Mouse (Mus musculus) hindbrain, embryonic 12.5 days (tissue): ENCODE data around the gene Il18r1. TPM values are rescaled to one million over a fixed set of nuclear protein-coding genes. Genes with fewer than 3 reads are reported as not detected.

Experiments
- ATAC-seq: fragments of 200-750 bp; cut with Nextera tagmentation; 2 replicates; pipeline ENCODE4 v1.8.0; 2017; ENCODE audit warnings: moderate TSS enrichment; ENCODE audit not compliant: low FRiP score
- H3K27ac ChIP-seq: fragments of 300-500 bp; sonication (generic); 2 replicates; pipeline ENCODE4 v1.5.1; 2016; ENCODE audit warnings: mild to moderate bottlenecking
- H3K27me3 ChIP-seq: fragments of 300-500 bp; sonication (generic); 2 replicates; pipeline ENCODE4 v1.6.1; 2016; ENCODE audit warnings: mild to moderate bottlenecking
- H3K36me3 ChIP-seq: fragments of 300-500 bp; sonication (generic); 2 replicates; pipeline ENCODE4 v1.6.1; 2016; ENCODE audit warnings: mild to moderate bottlenecking
- H3K4me1 ChIP-seq: fragments of 300-500 bp; sonication (generic); 2 replicates; pipeline ENCODE4 v1.6.1; 2016
- H3K4me2 ChIP-seq: fragments of 300-500 bp; sonication (generic); replicated peaks from 2 replicates; pipeline ENCODE4 v1.6.1; 2016; ENCODE audit warnings: mild to moderate bottlenecking
- H3K4me3 ChIP-seq: fragments of 300-500 bp; sonication (generic); 2 replicates; pipeline ENCODE4 v1.5.1; 2016; ENCODE audit warnings: mild to moderate bottlenecking
- H3K9ac ChIP-seq: fragments of 300-500 bp; sonication (generic); 2 replicates; pipeline ENCODE4 v1.6.1; 2016; ENCODE audit warnings: mild to moderate bottlenecking, moderate library complexity
- H3K9me3 ChIP-seq: fragments of 300-500 bp; sonication (generic); replicated peaks from 2 replicates; pipeline ENCODE4 v1.6.1; 2016; ENCODE audit warnings: mild to moderate bottlenecking
- WGBS: fragments of 180-500 bp; shearing (Covaris S2); methylation state at CpG from one replicate; pipeline ENCODE4 v1.1.7; 2016; 5-methylcytosine and 5-hydroxymethylcytosine counted together
- polyA plus RNA-seq: library from polyadenylated mRNA; unstranded; fragments of >200 nt; fragmentation: Nextera tagmentation; extraction: Ambion mirVana; gene quantifications from 2 replicates; pipeline ENCODE4 v1.2.1, GENCODE M21; 2016

Gene Il18r1
- polyA plus RNA-seq, 1 experiment from 2014 or later, result not detected

GRCm38 (mm10) chr1:40501546-40502398 is 36.4 kb downstream of the Il18r1 start:
- Histone ChIP-seq H3K27ac (no peak overlapping the region), H3K27me3 (no peaks in the 10 kb centered on the region), H3K4me3 (no peak overlapping the region), H3K4me1 (no peaks in the 10 kb centered on the region), H3K36me3 (no peaks in the 10 kb centered on the region), H3K9ac (no peak overlapping the region), H3K4me2 (no peak overlapping the region), H3K9me3 (no peaks in the 10 kb centered on the region)
- ATAC-seq, result no peak
- 91% methylated on average over 11 of the region's 11 CpGs for WGBS

GRCm38 (mm10) chr1:40504548-40504947 is 39.2 kb downstream of the Il18r1 start:
- 86% methylated on average over 5 of the region's 5 CpGs for WGBS
- no peak overlapping the region for H3K9ac ChIP-seq
- ATAC-seq, result no peak

GRCm38 (mm10) chr1:40514851-40515585 is 49.7 kb downstream of the Il18r1 start, which contains the start of gene Il18rap:
Gene Il18rap, plus strand, starts transcription at chr1:40515362.
- H3K36me3 ChIP-seq, result no peaks in the 10 kb centered on the region
- no peaks in the 10 kb centered on the region for H3K27me3 ChIP-seq
- 51% methylated on average over 9 of the region's 9 CpGs for WGBS
- no peak within 1 kb of the TSS for H3K4me2 ChIP-seq
- ATAC-seq, result no peak
- H3K4me3 ChIP-seq, result no peak within 1 kb of the TSS
- no peak within 1 kb of the TSS for H3K27ac ChIP-seq
- no peaks in the 10 kb centered on the region; the same call in 1 of the 2 replicates for H3K9me3 ChIP-seq
- H3K9ac ChIP-seq, result no peak within 1 kb of the TSS
- H3K4me1 ChIP-seq, result no peaks in the 10 kb centered on the region

More at GRCm38 (mm10) chr1:40504548-40504947, 39.2 kb downstream of the Il18r1 start:
- Histone ChIP-seq H3K36me3 (no peaks in the 10 kb centered on the region), H3K9me3 (no peaks in the 10 kb centered on the region), H3K4me2 (no peak overlapping the region), H3K27me3 (no peaks in the 10 kb centered on the region), H3K27ac (no peak overlapping the region), H3K4me1 (no peaks in the 10 kb centered on the region), H3K4me3 (no peak overlapping the region)

- H3K9ac ChIP-seq, result no peak overlapping the region
- no peak overlapping the region for H3K4me2 ChIP-seq
- no peak overlapping the region for H3K27ac ChIP-seq
- no peak overlapping the region for H3K4me3 ChIP-seq
- no peaks in the 10 kb centered on the region for H3K36me3 ChIP-seq
- H3K4me1 ChIP-seq, result no peaks in the 10 kb centered on the region
- H3K27me3 ChIP-seq, result no peaks in the 10 kb centered on the region
- WGBS, result 97% methylated on average over 6 of the region's 6 CpGs
- no peak for ATAC-seq
- H3K9me3 ChIP-seq, result no peaks in the 10 kb centered on the region; the same call in 1 of the 2 replicates
Measured at GRCm38 (mm10) chr1:40516364-40516763, 51.0 kb downstream of the Il18r1 start.

- Histone ChIP-seq H3K36me3 (no peaks in the 10 kb centered on the region), H3K9me3 (no peaks in the 10 kb centered on the region), H3K4me1 (no peaks in the 10 kb centered on the region), H3K9ac (no peak overlapping the region), H3K4me2 (no peak overlapping the region), H3K27ac (no peak overlapping the region), H3K27me3 (no peaks in the 10 kb centered on the region), H3K4me3 (no peak overlapping the region)
- 94% methylated on average over 7 of the region's 7 CpGs for WGBS
- ATAC-seq, result no peak
Measured at GRCm38 (mm10) chr1:40522918-40523317, 57.6 kb downstream of the Il18r1 start.

GRCm38 (mm10) chr1:40523971-40524722 is 58.8 kb downstream of the Il18r1 start:
- H3K27me3 ChIP-seq, result no peaks in the 10 kb centered on the region
- H3K9me3 ChIP-seq, result no peaks in the 10 kb centered on the region
- H3K4me3 ChIP-seq, result no peak overlapping the region
- H3K27ac ChIP-seq, result no peak overlapping the region
- H3K36me3 ChIP-seq, result no peaks in the 10 kb centered on the region
- WGBS, result 94% methylated on average over 5 of the region's 5 CpGs
- no peak overlapping the region for H3K9ac ChIP-seq
- H3K4me2 ChIP-seq, result no peak overlapping the region
- no peak for ATAC-seq
- no peaks in the 10 kb centered on the region for H3K4me1 ChIP-seq

GRCm38 (mm10) chr1:40529287-40529686 is 63.9 kb downstream of the Il18r1 start:
- Histone ChIP-seq H3K4me3 (no peak overlapping the region), H3K36me3 (no peaks in the 10 kb centered on the region), H3K9me3 (0 out of 2 replicates have a peak, but pooled peaks cover 8% of the 10 kb centered on the region), H3K27me3 (no peaks in the 10 kb centered on the region), H3K27ac (no peak overlapping the region), H3K4me1 (no peaks in the 10 kb centered on the region), H3K9ac (no peak overlapping the region), H3K4me2 (no peak overlapping the region)
- no peak for ATAC-seq
- WGBS, result 89% methylated on average over 5 of the region's 5 CpGs

GRCm38 (mm10) chr1:40537577-40537976 is 72.2 kb downstream of the Il18r1 start:
- Histone ChIP-seq H3K4me1 (no peaks in the 10 kb centered on the region), H3K9ac (no peak overlapping the region), H3K4me3 (no peak overlapping the region), H3K9me3 (0 out of 2 replicates have a peak, but pooled peaks cover 6% of the 10 kb centered on the region), H3K36me3 (no peaks in the 10 kb centered on the region), H3K27me3 (no peaks in the 10 kb centered on the region), H3K27ac (no peak overlapping the region), H3K4me2 (no peak overlapping the region)
- no peak for ATAC-seq
- 77% methylated on average over 5 of the region's 5 CpGs for WGBS

GRCm38 (mm10) chr1:40544650-40545049 is 79.3 kb downstream of the Il18r1 start:
- Histone ChIP-seq H3K4me2 (no peak overlapping the region), H3K27ac (no peak overlapping the region), H3K9ac (no peak overlapping the region), H3K27me3 (no peaks in the 10 kb centered on the region), H3K36me3 (no peaks in the 10 kb centered on the region), H3K4me1 (peaks cover 11% of the 10 kb centered on the region), H3K4me3 (no peak overlapping the region), H3K9me3 (no peaks in the 10 kb centered on the region)
- ATAC-seq, result no peak
- WGBS, result 0% methylated on average over 2 of the region's 2 CpGs

GRCm38 (mm10) chr1:40546645-40547044 is 81.3 kb downstream of the Il18r1 start:
- 79% methylated on average over 4 of the region's 4 CpGs for WGBS
- ATAC-seq, result no peak
- Histone ChIP-seq H3K27ac (no peak overlapping the region), H3K9ac (no peak overlapping the region), H3K4me2 (no peak overlapping the region), H3K27me3 (no peaks in the 10 kb centered on the region), H3K4me1 (peaks cover 11% of the 10 kb centered on the region), H3K36me3 (no peaks in the 10 kb centered on the region), H3K4me3 (no peak overlapping the region), H3K9me3 (no peaks in the 10 kb centered on the region)

GRCm38 (mm10) chr1:40547064-40547572 is 81.8 kb downstream of the Il18r1 start:
- H3K4me3 ChIP-seq, result no peak overlapping the region
- H3K4me1 ChIP-seq, result peaks cover 11% of the 10 kb centered on the region
- no peak overlapping the region for H3K9ac ChIP-seq
- H3K9me3 ChIP-seq, result no peaks in the 10 kb centered on the region
- no peaks in the 10 kb centered on the region for H3K27me3 ChIP-seq
- no peaks in the 10 kb centered on the region for H3K36me3 ChIP-seq
- peak; percentile 89 for ATAC-seq
- 59% methylated on average over 11 of the region's 11 CpGs for WGBS
- no peak overlapping the region for H3K4me2 ChIP-seq
- no peak overlapping the region for H3K27ac ChIP-seq

- no peak overlapping the region for H3K27ac ChIP-seq
- no peak overlapping the region for H3K9ac ChIP-seq
- no peaks in the 10 kb centered on the region for H3K27me3 ChIP-seq
- H3K4me1 ChIP-seq, result peaks cover 11% of the 10 kb centered on the region
- ATAC-seq, result peak; percentile 73; the same call in 1 of the 2 replicates
- H3K4me2 ChIP-seq, result no peak overlapping the region
- H3K9me3 ChIP-seq, result no peaks in the 10 kb centered on the region
- 50% methylated on average over 10 of the region's 10 CpGs for WGBS
- H3K4me3 ChIP-seq, result no peak overlapping the region
- no peaks in the 10 kb centered on the region for H3K36me3 ChIP-seq
Measured at GRCm38 (mm10) chr1:40547762-40548161, 82.4 kb downstream of the Il18r1 start.
